Mouse (Mus musculus) central nervous system, embryonic 18 days (tissue): ENCODE data around the gene Isoc2b. TPM values are rescaled to one million over a fixed set of nuclear protein-coding genes. Genes with fewer than 3 reads are reported as not detected.

Experiments used
- polyA plus RNA-seq: library from polyadenylated mRNA; depleted of rRNA; stranded (reverse); fragments of >200 nt; gene quantifications from 2 replicates; pipeline ENCODE4 v1.2.3, GENCODE M21; 2012; rRNA removed

Isoc2b gene
- polyA plus RNA-seq: 2.4 and 3.1 TPM in 2 replicates

DNA sequence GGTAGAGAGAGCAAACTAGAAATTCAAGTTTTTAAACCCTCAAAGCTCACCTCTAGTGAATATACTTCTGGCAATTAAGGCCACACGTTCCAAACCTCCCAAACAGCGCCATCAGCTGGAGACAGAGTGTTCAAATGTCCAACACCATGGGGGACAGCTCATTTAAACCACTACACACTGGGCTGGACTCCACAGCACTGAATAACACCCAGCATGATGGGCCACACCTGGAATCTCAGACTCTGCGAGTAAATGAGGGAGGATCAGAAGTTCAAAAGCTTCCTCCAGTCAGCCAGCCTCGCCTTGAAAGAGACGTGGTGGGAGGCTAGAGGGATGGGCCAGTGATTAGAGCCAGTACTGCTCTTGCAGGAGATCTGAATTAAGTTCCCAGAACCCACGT, at the start of gene Isoc2b:
Gene Isoc2b, minus strand, starts transcription at position 126 of the 400 bp plus-strand sequence.

DNA sequence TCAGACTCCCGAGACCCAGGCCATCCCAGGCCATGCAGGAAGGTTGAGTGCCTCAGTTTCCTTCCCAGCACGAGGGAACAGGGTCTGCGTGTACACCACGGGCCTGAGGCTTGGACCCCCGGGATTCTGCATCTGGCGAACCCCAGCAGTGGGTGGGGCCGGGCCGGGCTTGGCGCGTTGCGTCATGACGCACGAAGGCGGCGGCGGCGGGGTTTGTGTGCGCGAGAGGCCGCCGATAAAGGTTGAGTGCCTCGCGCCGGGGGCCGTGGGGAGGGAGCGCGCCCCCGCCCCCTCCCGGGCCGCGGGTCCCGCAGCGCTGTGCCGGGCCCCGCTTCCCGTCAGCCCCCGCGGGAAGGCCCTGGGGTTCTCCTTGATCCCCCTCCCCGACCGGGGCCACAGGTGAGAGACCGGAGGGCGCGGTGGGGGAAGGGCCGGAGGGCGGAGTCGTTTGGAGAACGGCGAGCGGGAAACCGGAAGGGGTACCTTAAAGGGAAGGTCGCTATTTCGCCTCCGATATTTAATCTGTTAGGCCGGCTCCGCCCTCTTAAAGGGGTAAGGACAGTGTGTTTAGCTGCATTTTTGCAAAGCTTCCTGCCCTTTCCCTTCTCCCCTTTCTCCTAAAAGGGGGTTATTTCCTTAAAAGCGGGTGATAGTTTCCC, 45.1 kb upstream of the Isoc2b start, which contains the start of gene Zfp628:
Gene Zfp628, plus strand, starts transcription at position 211 of the 659 bp plus-strand sequence.

DNA sequence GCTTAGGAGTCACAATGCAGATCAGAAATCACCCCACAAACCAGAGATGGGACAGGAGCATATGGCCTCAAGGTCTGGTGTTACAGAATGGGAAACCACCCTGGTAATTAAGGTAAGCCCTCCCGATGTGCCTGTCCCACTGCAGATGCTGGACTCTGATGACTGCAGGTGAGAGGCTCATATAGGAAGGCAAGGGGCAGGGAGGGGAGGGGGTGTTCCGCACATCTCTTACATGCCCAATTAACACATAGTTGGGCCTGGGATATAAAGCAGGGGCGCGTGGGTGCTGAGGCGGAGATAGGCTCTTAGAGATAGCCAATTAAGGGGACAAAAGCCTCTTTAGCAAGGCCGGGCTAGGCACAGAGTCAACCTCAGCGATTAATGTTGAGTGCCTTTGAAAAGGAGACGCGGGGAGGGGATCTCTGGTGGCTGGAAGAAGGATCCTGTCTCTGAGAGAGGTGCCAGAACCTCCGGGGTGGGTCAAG, 36.5 kb upstream of the Isoc2b start, which contains the start of gene Gm36210:
Gene Gm36210, minus strand, starts transcription at position 51 of the 485 bp plus-strand sequence.

DNA sequence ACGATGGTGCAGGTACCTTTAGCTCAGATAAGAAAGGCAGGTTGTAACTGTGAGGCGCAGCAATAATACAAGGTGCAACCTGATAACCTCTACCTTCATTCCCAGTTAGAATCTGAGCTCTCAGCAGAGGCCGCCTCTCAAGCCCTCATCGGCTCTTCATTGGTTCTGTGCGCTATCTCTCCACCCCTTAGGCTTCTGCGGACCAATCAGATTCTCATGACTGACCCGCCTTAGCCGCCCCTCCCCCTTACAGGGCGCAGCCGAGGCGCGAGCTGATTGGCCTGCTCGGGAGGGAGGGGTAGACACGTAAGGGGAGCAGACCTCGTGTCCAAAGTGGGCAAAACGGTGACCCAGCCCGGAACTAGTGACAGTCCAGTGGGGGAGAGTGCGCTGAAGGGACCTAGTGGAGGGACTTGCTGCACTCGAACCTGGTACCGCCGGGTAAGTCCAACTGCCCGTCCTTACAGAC, 6.7 kb upstream of the Isoc2b start, which contains the start of gene Isoc2a:
Gene Isoc2a, plus strand, starts transcription at position 401 of the 469 bp plus-strand sequence.

GRCm38 (mm10) chr7:4844245-4844916, 25.7 kb downstream of the Isoc2b start, which contains the start of gene Shisa7:
Gene Shisa7 (minus strand): TSS chr7:4844696.

DNA sequence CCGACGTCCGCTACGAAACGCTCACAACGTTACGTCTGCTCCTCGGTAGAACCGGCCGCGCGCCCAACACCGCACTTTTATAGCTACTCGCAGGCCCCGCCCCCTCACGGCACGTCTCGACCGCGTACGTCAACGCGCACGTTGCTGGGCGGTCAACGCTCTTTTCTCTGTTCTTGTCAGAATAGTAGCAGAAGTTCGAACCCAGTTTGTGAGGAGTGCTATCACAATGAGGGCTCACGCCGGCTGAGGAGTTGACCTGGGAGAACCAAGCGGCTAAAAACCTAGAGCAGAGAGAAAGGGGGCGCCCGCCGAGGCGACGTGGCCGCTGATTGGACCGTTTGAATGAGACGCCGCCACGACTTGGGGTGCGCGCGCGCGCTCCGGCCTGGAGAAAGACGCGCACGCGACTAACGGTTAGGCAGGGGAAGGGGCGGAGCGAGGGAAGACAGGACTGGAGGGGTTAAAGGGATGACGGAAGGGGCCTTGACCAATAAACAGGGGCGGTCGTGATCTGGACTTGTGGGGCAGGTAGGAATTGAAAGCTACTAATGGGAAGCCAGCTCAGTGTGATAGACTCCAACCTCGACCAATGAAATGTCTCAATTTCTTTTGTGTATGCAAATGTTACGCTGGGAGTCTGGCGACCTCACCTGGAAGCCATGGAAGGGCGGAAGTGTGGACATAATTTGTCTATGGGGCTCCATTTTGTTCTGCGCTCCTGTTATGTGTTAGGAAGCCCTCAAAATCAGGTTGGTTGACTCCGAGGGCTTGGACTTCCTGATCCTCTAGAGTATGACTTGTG, 57.6 kb downstream of the Isoc2b start, which contains the start of gene Ube2s:
Gene Ube2s, minus strand, starts transcription at position 288 of the 802 bp plus-strand sequence.

Other genes starting within 250 kb of the Isoc2b start
- 37.0 and 37.6 TPM in 2 replicates for gene Tmem86b, start 238.8 kb downstream of the Isoc2b start, polyA plus RNA-seq
- 101 and 103 TPM in 2 replicates for gene Ppp6r1, start 211.2 kb downstream of the Isoc2b start, polyA plus RNA-seq
- gene Hspbp1, start 185.2 kb downstream of the Isoc2b start, polyA plus RNA-seq: 102 and 104 TPM in 2 replicates
- 143 and 158 TPM in 2 replicates for gene Brsk1, start 179.7 kb downstream of the Isoc2b start, polyA plus RNA-seq
- gene Tmem150b, start 145.0 kb downstream of the Isoc2b start, polyA plus RNA-seq: 0.11 and 0.14 TPM in 2 replicates
- gene Kmt5c, start 130.1 kb downstream of the Isoc2b start, polyA plus RNA-seq: 112 and 122 TPM in 2 replicates
- gene Cox6b2, start 117.2 kb downstream of the Isoc2b start, polyA plus RNA-seq: 29.6 and 43.1 TPM in 2 replicates
- 0.03 TPM in 1 of 2 replicates, not detected in the other for gene Fam71e2, start 99.0 kb downstream of the Isoc2b start, polyA plus RNA-seq
- gene Il11, start 87.4 kb downstream of the Isoc2b start, polyA plus RNA-seq: 0.49 and 0.62 TPM in 2 replicates
- not detected in 2 replicates for gene Tmem190, start 87.3 kb downstream of the Isoc2b start, polyA plus RNA-seq
- 6.4 and 7.8 TPM in 2 replicates for gene Tmem238, start 80.6 kb downstream of the Isoc2b start, polyA plus RNA-seq
- 289 and 373 TPM in 2 replicates for gene Rpl28, start 77.4 kb downstream of the Isoc2b start, polyA plus RNA-seq
- 351 and 378 TPM in 2 replicates for gene Ube2s, start 57.7 kb downstream of the Isoc2b start, polyA plus RNA-seq
- gene Shisa7, start 25.6 kb downstream of the Isoc2b start, polyA plus RNA-seq: 155 and 178 TPM in 2 replicates
- gene Isoc2a, start 6.9 kb upstream of the Isoc2b start, polyA plus RNA-seq: 6.4 and 7.5 TPM in 2 replicates
- gene Gm36210, start 36.3 kb upstream of the Isoc2b start, polyA plus RNA-seq: 0.89 and 1.0 TPM in 2 replicates
- gene Zfp628, start 45.0 kb upstream of the Isoc2b start, polyA plus RNA-seq: 8.0 and 9.8 TPM in 2 replicates
- 34.3 and 37.0 TPM in 2 replicates for gene Nat14, start 51.8 kb upstream of the Isoc2b start, polyA plus RNA-seq
- gene Ssc5d, start 55.5 kb upstream of the Isoc2b start, polyA plus RNA-seq: 2.5 and 3.2 TPM in 2 replicates
- 0.12 and 0.23 TPM in 2 replicates for gene Sbk2, start 94.1 kb upstream of the Isoc2b start, polyA plus RNA-seq
- gene Sbk3, start 100.9 kb upstream of the Isoc2b start, polyA plus RNA-seq: 1.9 and 2.0 TPM in 2 replicates
- gene Zfp579, start 125.9 kb upstream of the Isoc2b start, polyA plus RNA-seq: 83.5 and 95.4 TPM in 2 replicates
- gene Zfp524, start 144.2 kb upstream of the Isoc2b start, polyA plus RNA-seq: 9.7 and 10.5 TPM in 2 replicates
- gene Fiz1, start 144.4 kb upstream of the Isoc2b start, polyA plus RNA-seq: 30.6 and 33.0 TPM in 2 replicates
- gene Gm44973, start 145.2 kb upstream of the Isoc2b start, polyA plus RNA-seq: not detected in 2 replicates
- 28.3 and 32.9 TPM in 2 replicates for gene Zfp865, start 150.1 kb upstream of the Isoc2b start, polyA plus RNA-seq
- 70.7 and 72.2 TPM in 2 replicates for gene Ccdc106, start 150.3 kb upstream of the Isoc2b start, polyA plus RNA-seq
- not detected in 2 replicates for gene 4632433K11Rik, start 163.9 kb upstream of the Isoc2b start, polyA plus RNA-seq
- 5.8 and 7.8 TPM in 2 replicates for gene Zfp784, start 168.2 kb upstream of the Isoc2b start, polyA plus RNA-seq
- gene Zfp580, start 181.3 kb upstream of the Isoc2b start, polyA plus RNA-seq: 46.8 and 62.8 TPM in 2 replicates
- 319 and 341 TPM in 2 replicates for gene U2af2, start 191.9 kb upstream of the Isoc2b start, polyA plus RNA-seq
- gene Epn1, start 210.0 kb upstream of the Isoc2b start, polyA plus RNA-seq: 180 and 196 TPM in 2 replicates
- gene Rfpl4, start 246.7 kb upstream of the Isoc2b start, polyA plus RNA-seq: not detected in 2 replicates